Mouse (Mus musculus): ENCODE data around the gene Lrriq3. TPM values are rescaled to one million over a fixed set of nuclear protein-coding genes. Genes with fewer than 3 reads are reported as not detected.

Gene Lrriq3
- total RNA-seq (2015), result 0.07 TPM in 1 of 2 replicates, not detected in the other
- total RNA-seq (2017), result 0.04 TPM in 1 of 2 replicates, not detected in the other

- ATAC-seq (ENCODE audit: poor library complexity, severe bottlenecking), result peak; percentile 91
These were observed at the start of gene Lrriq3, which contains the start of gene Fpgt for GRCm38 (mm10) chr3:155093116-155093956. Gene Lrriq3, plus strand, starts transcription at chr3:155093434. Gene Fpgt, minus strand, starts transcription at chr3:155093403.

GRCm38 (mm10) chr3:155052021-155052420 lies 41.2 kb upstream of the Lrriq3 start:
- no peak for ATAC-seq (ENCODE audit: poor library complexity, severe bottlenecking)

GRCm38 (mm10) chr3:155053189-155053588 lies 40.0 kb upstream of the Lrriq3 start:
- no peak for ATAC-seq (ENCODE audit: poor library complexity, severe bottlenecking)

- no peak for ATAC-seq (ENCODE audit: poor library complexity, severe bottlenecking)
These were observed 37.9 kb upstream of the Lrriq3 start, which contains the start of gene Tnni3k for GRCm38 (mm10) chr3:155055231-155055916. Gene Tnni3k, minus strand, starts transcription at chr3:155055407.

GRCm38 (mm10) chr3:155056606-155057005 lies 36.6 kb upstream of the Lrriq3 start:
- ATAC-seq (ENCODE audit: poor library complexity, severe bottlenecking), result no peak

GRCm38 (mm10) chr3:155057566-155057965 lies 35.7 kb upstream of the Lrriq3 start:
- no peak for ATAC-seq (ENCODE audit: poor library complexity, severe bottlenecking)

- ATAC-seq (ENCODE audit: poor library complexity, severe bottlenecking), result no peak
These were observed 34.3 kb upstream of the Lrriq3 start for GRCm38 (mm10) chr3:155058800-155059448.

GRCm38 (mm10) chr3:155059449-155059822 lies 33.8 kb upstream of the Lrriq3 start:
- ATAC-seq (ENCODE audit: poor library complexity, severe bottlenecking), result no peak

- no peak for ATAC-seq (ENCODE audit: poor library complexity, severe bottlenecking)
These were observed 15.3 kb upstream of the Lrriq3 start for GRCm38 (mm10) chr3:155077908-155078307.

GRCm38 (mm10) chr3:155092081-155092480 lies 1.2 kb upstream of the Lrriq3 start:
- no peak for ATAC-seq (ENCODE audit: poor library complexity, severe bottlenecking)

GRCm38 (mm10) chr3:155099266-155099665 lies 6.0 kb downstream of the Lrriq3 start:
- no peak for ATAC-seq (ENCODE audit: poor library complexity, severe bottlenecking)

- no peak for ATAC-seq (ENCODE audit: poor library complexity, severe bottlenecking)
These were observed 12.7 kb downstream of the Lrriq3 start for GRCm38 (mm10) chr3:155105957-155106356.

- no peak for ATAC-seq (ENCODE audit: poor library complexity, severe bottlenecking)
These were observed 44.5 kb downstream of the Lrriq3 start for GRCm38 (mm10) chr3:155137737-155138136.

- ATAC-seq (ENCODE audit: poor library complexity, severe bottlenecking), result no peak
These were observed 47.8 kb downstream of the Lrriq3 start for GRCm38 (mm10) chr3:155141047-155141446.

GRCm38 (mm10) chr3:155144368-155144767 lies 51.1 kb downstream of the Lrriq3 start:
- no peak for ATAC-seq (ENCODE audit: poor library complexity, severe bottlenecking)

GRCm38 (mm10) chr3:155161842-155162241 lies 68.6 kb downstream of the Lrriq3 start:
- no peak for ATAC-seq (ENCODE audit: poor library complexity, severe bottlenecking)

GRCm38 (mm10) chr3:155180303-155180902 lies 87.2 kb downstream of the Lrriq3 start:
- ATAC-seq (ENCODE audit: poor library complexity, severe bottlenecking), result no peak

- ATAC-seq (ENCODE audit: poor library complexity, severe bottlenecking), result no peak
These were observed 93.2 kb downstream of the Lrriq3 start for GRCm38 (mm10) chr3:155186456-155186855.

- no peak for ATAC-seq (ENCODE audit: poor library complexity, severe bottlenecking)
These were observed 95.6 kb downstream of the Lrriq3 start for GRCm38 (mm10) chr3:155188857-155189256.

GRCm38 (mm10) chr3:155234919-155235318 lies 141.7 kb downstream of the Lrriq3 start:
- no peak for ATAC-seq (ENCODE audit: poor library complexity, severe bottlenecking)

- ATAC-seq (ENCODE audit: poor library complexity, severe bottlenecking), result no peak
These were observed 142.3 kb downstream of the Lrriq3 start for GRCm38 (mm10) chr3:155235502-155235901.
